Mouse (Mus musculus): ENCODE results near the gene Unc45b.

DNA sequence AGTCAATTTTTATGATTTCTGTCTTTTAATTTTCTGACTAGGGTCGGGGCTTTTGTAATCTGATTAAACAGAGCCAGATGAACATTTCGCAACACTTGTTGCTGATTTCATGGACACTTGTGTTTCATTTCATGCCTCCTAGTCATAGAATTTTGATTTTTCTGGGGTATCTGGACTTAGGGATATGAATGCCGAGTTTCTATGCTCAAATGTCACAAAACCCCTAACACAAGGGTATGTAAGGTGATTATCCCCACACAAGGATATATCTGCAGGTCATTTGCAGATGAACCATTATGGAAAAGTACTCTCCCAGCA, 19.2 kb downstream of the Unc45b start:
- no peak for TF ChIP-seq POLR2A (IDR thresholded peaks at IDR 0.05; ENCODE audit: low read depth, low read length)
- no peak for TF ChIP-seq CTCF (IDR thresholded peaks at IDR 0.05; ENCODE audit: extremely low read depth, insufficient read length, insufficient replicate concordance, low read depth, low read length)

All from small intestine, adult 2 months (tissue).